Mouse (Mus musculus): Measurements from ENCODE around the gene Prickle1.

DNA sequence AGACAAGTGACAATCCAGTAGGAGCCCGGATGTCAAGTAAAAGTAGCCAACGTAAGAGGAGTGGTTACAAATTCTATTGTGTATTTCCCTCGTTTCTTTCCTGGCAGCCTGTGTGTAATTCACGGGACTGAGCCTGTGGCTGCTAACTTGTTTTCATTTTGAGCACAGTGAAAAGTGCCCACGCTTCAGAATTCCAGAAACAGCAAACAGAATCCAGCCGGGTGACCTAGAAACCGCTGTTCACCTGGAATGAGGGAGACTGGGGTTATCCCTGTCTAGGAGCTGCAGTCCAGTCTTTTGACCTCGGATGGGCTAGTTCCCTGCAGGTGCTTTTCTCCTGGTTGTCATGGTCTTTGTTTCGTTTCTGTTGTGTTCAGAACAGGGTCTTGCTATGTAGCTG, 80.4 kb downstream of the Prickle1 start:
- TF ChIP-seq CTCF (IDR thresholded peaks at IDR 0.05; ENCODE audit: extremely low read depth, insufficient read length, insufficient replicate concordance, low read depth, low read length): no peak
- no peak for TF ChIP-seq POLR2A (IDR thresholded peaks at IDR 0.05; ENCODE audit: low read depth, low read length)

Measured in small intestine, adult 2 months (tissue).